Mouse (Mus musculus): Measurements from ENCODE around the gene Prcd. TPM values are rescaled to one million over a fixed set of nuclear protein-coding genes. Genes with fewer than 3 reads are reported as not detected.

The Prcd gene
- polyA plus RNA-seq, 1 experiment from 2014 or later: 0.77 TPM

DNA sequence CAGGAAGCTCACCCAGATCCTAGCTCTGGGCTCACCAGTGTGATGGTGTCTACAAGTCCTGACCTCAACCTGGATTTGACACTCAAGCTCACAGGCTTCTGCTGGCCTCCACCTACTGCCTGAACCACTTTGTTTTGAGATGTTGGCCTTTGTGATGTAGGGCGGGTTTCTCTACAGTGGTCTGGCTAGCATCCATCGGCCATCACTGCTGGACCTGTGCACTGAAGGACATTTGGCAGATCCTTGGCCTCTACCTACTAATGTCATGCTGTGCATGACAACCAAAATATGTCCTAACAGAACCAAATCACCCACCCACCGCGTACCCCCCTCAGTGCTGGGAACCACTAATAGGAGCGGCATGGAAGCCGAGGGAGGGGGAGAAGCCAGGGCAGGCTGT lies 25.8 kb downstream of the Prcd start:
- DNase-seq (ENCODE audit: low spot score): no peak
- Histone ChIP-seq H3K9me3 (replicated peaks) (no peaks in the 10 kb centered on the region), H3K27ac (replicated peaks) (no peak overlapping the region), H3K36me3 (peaks cover 94% of the 10 kb centered on the region), H3K27me3 (ENCODE audit: low read depth, poor library complexity, severe bottlenecking) (no peaks in the 10 kb centered on the region), H3K4me1 (peaks cover 6% of the 10 kb centered on the region; the same call in 1 of the 2 replicates), H3K4me3 (no peak overlapping the region)
- WGBS: 92% methylated on average over 6 of the region's 6 CpGs

DNA sequence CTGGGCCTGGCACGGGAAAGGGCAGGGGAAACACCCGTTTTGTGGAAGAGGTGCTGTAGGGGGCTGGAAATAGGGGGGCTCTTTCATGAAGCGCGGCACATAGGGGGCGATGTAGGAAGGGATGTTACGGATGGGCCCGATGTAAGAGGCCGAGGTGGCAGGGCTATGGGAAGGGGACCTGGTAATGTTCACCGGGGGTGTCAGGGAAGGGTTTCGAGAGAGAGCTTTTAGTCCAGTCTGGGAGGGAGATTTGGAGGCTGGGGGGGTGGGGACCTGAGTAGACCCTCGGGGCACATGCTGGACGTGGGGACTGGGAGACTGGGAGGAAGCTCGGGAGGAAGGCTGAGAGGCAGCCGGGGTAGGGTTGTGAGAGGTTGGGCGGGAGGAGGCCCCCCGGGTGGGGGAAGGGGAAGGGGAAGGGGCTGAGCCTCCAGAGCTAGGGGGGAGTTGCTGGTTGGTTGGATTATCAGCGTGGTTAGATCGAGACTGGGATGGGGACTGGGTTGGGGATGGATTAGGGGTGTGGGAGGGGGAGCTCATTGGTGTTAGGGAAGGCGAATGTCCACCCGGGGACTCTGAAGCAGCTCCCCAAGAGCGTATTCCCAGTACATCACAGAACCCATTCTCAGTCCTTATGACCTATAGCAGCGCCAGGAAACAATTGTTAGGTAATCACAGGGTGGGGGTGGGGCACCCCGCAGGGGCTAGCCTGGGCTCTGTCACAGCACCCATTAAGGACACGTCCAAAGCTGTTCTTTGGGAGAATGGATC lies 27.2 kb downstream of the Prcd start:
- H3K4me1 ChIP-seq: peaks cover 6% of the 10 kb centered on the region; the same call in 1 of the 2 replicates
- DNase-seq (ENCODE audit: low spot score): no peak
- no peaks in the 10 kb centered on the region for H3K9me3 ChIP-seq (replicated peaks)
- H3K27ac ChIP-seq (replicated peaks): 0 out of 2 replicates have a peak overlapping the region, but pooled peaks have one; percentile 28
- no peak overlapping the region for H3K4me3 ChIP-seq
- H3K27me3 ChIP-seq (ENCODE audit: low read depth, poor library complexity, severe bottlenecking): no peaks in the 10 kb centered on the region
- WGBS: 83% methylated on average over 24 of the region's 24 CpGs
- H3K36me3 ChIP-seq: peaks cover 91% of the 10 kb centered on the region

DNA sequence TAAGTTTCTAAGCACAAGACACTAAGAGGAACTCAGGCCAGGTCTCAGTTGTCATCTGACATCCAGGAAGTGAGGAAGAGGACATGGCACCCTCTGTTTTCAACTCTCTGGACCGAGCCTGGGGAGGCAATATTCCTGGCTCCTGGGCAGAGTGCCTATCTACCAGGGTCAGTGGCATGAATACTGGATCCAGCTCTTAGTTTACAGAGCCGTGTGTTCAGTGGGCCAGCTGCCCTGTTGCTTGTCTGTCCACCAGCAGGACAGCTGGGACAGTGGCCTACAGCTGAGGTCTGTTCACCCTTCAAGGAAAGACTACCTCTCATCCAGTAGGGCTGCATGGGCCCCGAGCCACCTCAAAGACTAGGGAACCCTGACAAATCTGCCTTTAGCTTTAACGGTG lies 27.8 kb downstream of the Prcd start:
- 77% methylated on average over 4 of the region's 4 CpGs for WGBS
- H3K36me3 ChIP-seq: peaks cover 91% of the 10 kb centered on the region
- no peak overlapping the region for H3K27ac ChIP-seq (replicated peaks)
- DNase-seq (ENCODE audit: low spot score): no peak
- H3K4me1 ChIP-seq: peaks cover 9% of the 10 kb centered on the region; the same call in 1 of the 2 replicates
- no peaks in the 10 kb centered on the region for H3K9me3 ChIP-seq (replicated peaks)
- H3K4me3 ChIP-seq: no peak overlapping the region
- no peaks in the 10 kb centered on the region for H3K27me3 ChIP-seq (ENCODE audit: low read depth, poor library complexity, severe bottlenecking)

DNA sequence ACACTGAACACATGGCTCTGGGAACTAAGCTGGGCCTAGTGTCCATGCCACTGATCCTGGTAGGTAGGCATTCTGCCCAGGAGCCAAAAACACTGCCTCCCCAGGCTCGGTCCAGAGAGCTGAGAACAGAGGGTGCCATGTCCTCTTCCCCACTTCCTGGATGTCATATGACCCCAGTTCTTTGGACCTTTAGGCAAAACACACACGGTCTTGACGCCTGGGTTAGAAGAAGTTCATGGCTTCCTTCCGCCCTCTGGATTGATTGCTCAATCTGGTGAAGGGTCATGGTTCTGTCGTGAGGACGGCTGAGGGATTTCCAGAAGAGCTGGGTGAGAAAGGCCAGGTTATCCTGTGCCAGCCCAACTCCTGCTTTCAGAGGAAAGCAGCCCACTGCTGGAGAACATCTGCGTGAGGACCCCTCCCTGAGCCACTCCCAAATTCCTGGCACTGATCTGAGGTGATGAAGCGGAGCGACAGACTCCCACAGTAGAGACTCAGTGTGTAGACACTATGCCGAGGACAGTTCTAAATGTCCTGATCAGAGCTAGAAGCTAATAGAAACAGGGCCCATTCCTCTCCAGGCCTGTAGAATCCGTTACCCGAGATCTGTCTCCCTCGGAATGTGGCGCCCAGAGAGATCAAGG lies 29.3 kb downstream of the Prcd start:
- Histone ChIP-seq H3K4me3 (no peak overlapping the region), H3K36me3 (peaks cover 77% of the 10 kb centered on the region), H3K4me1 (peaks cover 9% of the 10 kb centered on the region; the same call in 1 of the 2 replicates), H3K9me3 (replicated peaks) (no peaks in the 10 kb centered on the region), H3K27ac (replicated peaks) (no peak overlapping the region), H3K27me3 (ENCODE audit: low read depth, poor library complexity, severe bottlenecking) (no peaks in the 10 kb centered on the region)
- DNase-seq (ENCODE audit: low spot score): no peak
- WGBS: 90% methylated on average over 14 of the region's 14 CpGs

DNA sequence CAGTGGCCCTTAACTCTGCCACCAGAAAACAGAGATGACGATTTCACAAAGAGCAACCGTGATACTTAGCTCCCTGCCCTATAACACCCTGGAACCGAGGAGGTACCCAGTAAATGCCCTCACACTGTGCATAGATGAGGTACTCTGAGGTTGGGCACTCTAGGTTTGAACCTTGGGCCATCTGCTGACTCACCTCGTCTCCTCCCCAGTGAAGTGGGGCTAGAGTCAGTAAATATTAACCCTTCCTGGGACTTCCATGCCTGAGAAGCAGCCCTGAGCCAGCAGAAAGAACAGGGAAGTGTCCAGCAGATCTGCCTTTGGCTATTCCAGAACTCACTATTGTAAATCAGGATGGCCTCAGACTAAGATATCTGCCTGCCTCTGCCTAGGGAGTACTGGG lies 30.4 kb downstream of the Prcd start:
- H3K36me3 ChIP-seq: peaks cover 65% of the 10 kb centered on the region
- no peaks in the 10 kb centered on the region for H3K9me3 ChIP-seq (replicated peaks)
- H3K27ac ChIP-seq (replicated peaks): no peak overlapping the region
- WGBS: 89% methylated on average over 4 of the region's 4 CpGs
- H3K4me1 ChIP-seq: peaks cover 9% of the 10 kb centered on the region; the same call in 1 of the 2 replicates
- H3K4me3 ChIP-seq: no peak overlapping the region
- no peaks in the 10 kb centered on the region for H3K27me3 ChIP-seq (ENCODE audit: low read depth, poor library complexity, severe bottlenecking)
- no peak for DNase-seq (ENCODE audit: low spot score)

DNA sequence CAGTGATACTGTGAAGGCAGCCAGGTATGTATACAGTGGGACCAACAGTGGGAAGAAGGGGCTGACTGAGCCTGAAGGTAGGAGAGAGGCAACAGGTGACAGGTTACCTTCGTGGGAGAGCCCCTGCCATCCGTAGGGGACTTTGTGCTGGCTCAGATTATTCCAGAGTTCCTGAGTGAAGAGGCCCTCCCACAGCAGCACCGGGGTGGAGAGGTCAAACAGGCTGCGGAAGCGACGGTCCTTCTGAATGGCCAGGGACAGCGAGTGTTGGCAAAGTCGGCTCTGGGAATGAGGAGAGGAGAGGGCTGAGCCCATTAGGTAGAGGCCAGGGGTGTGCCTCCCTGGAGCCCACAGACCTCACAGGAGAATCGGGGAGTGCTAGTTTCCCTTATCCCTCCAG lies 32.4 kb downstream of the Prcd start:
- H3K27ac ChIP-seq (replicated peaks): no peak overlapping the region
- 86% methylated on average over 9 of the region's 9 CpGs for WGBS
- H3K4me1 ChIP-seq: peaks cover 4% of the 10 kb centered on the region
- no peak for DNase-seq (ENCODE audit: low spot score)
- H3K27me3 ChIP-seq (ENCODE audit: low read depth, poor library complexity, severe bottlenecking): no peaks in the 10 kb centered on the region
- H3K36me3 ChIP-seq: peaks cover 47% of the 10 kb centered on the region
- no peak overlapping the region for H3K4me3 ChIP-seq
- H3K9me3 ChIP-seq (replicated peaks): no peaks in the 10 kb centered on the region

DNA sequence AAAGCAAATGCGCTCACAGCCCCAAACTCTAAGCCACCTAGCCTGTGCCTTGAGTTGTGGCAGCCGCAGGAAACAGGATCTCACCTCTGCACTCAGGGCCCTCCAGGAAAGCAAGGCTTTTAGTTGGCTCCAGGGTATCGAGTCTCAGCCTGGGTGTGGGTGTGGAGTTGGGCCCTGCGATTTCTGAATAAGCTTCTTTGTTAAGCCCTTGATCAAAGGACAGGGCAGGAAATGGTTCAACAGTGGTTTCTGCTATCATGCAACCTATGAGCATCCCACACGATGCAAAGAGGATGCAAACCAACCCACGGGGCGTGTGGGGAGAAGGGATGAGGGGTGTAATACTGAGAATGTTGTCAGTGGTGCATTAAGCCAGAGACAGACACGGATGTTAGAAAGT lies 34.6 kb downstream of the Prcd start:
- H3K36me3 ChIP-seq: peaks cover 25% of the 10 kb centered on the region
- no peak for DNase-seq (ENCODE audit: low spot score)
- H3K4me1 ChIP-seq: peaks cover 12% of the 10 kb centered on the region
- no peak overlapping the region for H3K27ac ChIP-seq (replicated peaks)
- peaks cover 8% of the 10 kb centered on the region for H3K27me3 ChIP-seq (ENCODE audit: low read depth, poor library complexity, severe bottlenecking)
- no peak overlapping the region for H3K4me3 ChIP-seq
- WGBS: 80% methylated on average over 8 of the region's 8 CpGs
- H3K9me3 ChIP-seq (replicated peaks): no peaks in the 10 kb centered on the region

DNA sequence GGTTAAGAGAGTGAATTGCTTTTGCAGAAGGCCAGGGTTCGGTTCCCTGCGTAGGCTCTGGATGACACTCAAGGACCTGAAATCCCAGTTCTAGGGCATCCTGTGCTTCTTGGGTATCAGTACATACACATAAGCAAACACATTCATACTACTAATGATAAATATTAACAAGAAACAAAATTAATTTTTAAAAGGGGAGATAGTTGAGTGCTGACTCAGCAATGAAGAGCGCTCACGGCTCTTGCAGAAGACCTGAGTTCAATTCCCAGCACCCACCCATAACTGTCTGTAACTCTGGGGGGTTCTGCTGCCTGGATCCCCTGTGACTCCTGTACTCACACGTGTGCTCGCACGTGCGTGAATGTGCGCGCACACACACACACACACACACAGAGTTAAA lies 36.3 kb downstream of the Prcd start:
- Histone ChIP-seq H3K27ac (replicated peaks) (no peak overlapping the region), H3K4me3 (no peak overlapping the region), H3K36me3 (peaks cover 13% of the 10 kb centered on the region), H3K4me1 (peaks cover 23% of the 10 kb centered on the region), H3K27me3 (ENCODE audit: low read depth, poor library complexity, severe bottlenecking) (peaks cover 25% of the 10 kb centered on the region), H3K9me3 (replicated peaks) (no peaks in the 10 kb centered on the region)
- no peak for DNase-seq (ENCODE audit: low spot score)
- WGBS: 96% methylated on average over 10 of the region's 10 CpGs

DNA sequence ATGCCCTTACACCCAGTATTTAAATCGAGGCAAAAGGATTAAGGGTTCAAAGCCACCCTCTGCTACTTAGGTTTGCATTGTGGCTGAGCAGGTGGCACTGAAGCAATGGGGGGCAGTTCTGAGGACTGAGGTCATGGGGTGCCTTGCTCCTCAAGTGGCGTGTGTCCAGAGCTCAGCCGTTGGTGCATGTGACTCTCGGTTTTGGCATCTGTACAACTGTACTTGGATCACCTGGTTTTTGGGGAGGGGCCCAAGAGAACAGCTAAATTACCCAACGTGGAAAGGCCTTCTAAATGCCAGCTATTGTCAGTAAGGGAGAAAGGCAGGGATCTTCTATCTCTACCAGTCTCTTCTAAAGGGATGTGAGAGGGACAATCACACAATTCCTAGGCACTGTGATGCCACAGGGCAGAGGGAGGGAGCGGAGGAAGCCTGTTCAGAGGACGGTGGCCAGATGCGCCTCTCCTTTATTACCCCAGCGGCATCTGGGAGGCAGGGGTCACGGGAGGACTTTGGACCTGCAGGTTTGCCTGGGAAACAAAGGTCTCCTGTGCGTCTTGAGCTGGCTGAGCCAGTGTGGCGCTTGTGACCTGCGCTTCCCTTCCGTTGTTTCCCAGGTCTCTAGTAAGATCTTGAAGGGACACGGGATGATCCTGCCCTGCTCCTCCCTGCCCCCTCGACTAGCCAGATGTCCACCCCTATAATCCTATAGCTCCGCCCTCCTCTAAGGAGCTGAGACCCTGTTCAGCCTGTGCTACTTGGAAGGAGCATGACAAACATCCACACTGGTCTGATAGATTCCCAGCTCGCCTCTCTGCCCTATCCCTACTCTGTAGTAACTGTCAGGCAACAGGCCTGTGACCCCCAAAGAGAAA lies 37.6 kb downstream of the Prcd start:
- no peak for DNase-seq (ENCODE audit: low spot score)
- 0 out of 2 replicates have a peak overlapping the region, but pooled peaks have one; percentile 35 for H3K27ac ChIP-seq (replicated peaks)
- H3K36me3 ChIP-seq: peaks cover 2% of the 10 kb centered on the region
- peaks cover 38% of the 10 kb centered on the region for H3K27me3 ChIP-seq (ENCODE audit: low read depth, poor library complexity, severe bottlenecking)
- peaks cover 28% of the 10 kb centered on the region for H3K4me1 ChIP-seq
- H3K9me3 ChIP-seq (replicated peaks): no peaks in the 10 kb centered on the region
- no peak overlapping the region for H3K4me3 ChIP-seq
- 42% methylated on average over 18 of the region's 18 CpGs for WGBS

DNA sequence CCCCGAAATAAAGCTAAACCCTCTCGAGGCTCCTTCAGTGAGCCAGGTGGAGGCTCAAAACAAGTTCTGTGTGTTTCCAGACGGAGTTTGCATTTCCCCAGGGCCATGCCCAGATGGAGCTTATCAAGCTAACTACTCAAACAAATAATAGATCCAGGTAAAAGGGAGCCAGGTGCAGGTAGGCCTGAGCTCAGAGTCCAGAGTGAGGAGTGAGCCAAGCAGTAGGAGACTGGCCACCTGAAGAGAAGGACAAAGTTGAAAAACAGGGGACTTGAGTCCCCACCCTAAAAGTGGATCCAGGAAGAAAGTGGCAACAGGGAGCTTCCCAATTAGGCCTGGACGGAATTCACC lies 40.5 kb downstream of the Prcd start:
- Histone ChIP-seq H3K9me3 (replicated peaks) (no peaks in the 10 kb centered on the region), H3K4me1 (peaks cover 28% of the 10 kb centered on the region), H3K4me3 (peak overlapping the region; percentile 55), H3K27ac (replicated peaks) (no peak overlapping the region; the same call in 1 of the 2 replicates), H3K36me3 (no peaks in the 10 kb centered on the region), H3K27me3 (ENCODE audit: low read depth, poor library complexity, severe bottlenecking) (peaks cover 62% of the 10 kb centered on the region)
- no peak for DNase-seq (ENCODE audit: low spot score)
- WGBS: 35% methylated on average over 4 of the region's 4 CpGs

DNA sequence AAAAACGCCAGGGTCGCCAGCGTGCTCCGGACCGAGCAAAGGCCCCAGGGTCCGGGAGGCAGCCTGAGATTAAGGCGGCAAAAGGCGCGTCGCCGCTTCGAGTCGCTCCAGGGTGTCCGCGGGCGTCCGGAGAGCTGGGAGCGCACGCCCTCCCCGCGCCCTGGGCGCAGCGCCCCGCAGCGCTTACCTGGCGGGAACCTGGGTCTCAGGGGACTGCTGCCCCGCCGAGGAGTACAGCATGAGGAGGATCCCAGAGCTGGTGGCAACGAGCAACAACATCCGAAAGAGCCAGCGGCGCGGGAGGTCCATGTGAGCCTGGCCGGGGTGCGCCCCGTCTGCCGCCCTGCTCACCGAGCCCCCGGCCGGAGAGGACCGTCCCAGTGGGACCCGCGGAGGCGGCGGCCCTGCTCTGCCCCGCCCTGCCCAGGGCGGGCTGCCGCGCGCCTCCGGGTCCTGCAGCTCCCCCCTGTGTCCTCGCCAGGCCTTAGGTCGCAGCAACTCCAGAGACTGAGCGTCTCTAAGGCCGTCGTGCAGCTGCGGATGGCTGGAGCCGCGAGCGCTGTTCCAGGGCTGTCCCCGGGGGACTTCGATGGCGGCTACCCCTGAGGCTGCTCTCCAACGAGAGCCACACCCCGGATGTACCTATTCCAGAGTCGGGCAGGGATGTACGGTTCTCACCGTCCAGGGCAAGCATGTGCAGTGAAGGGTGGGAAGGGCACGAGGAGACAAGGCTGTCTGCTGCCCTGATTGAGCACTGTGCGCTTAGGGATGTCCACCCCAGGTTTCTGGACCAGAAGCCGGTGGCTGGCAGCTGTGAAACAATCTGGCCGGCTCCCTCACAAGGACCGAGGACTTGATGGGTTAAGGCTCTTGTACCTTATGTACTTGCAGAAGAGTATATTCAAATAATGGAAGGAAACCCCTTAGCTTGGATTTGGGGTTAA lies 41.2 kb downstream of the Prcd start:
- H3K27ac ChIP-seq (replicated peaks): peak overlapping the region; percentile 64
- peaks cover 28% of the 10 kb centered on the region for H3K4me1 ChIP-seq
- H3K4me3 ChIP-seq: peak overlapping the region; percentile 55
- DNase-seq (ENCODE audit: low spot score): peak; percentile 51
- no peaks in the 10 kb centered on the region for H3K9me3 ChIP-seq (replicated peaks)
- peaks cover 62% of the 10 kb centered on the region for H3K27me3 ChIP-seq (ENCODE audit: low read depth, poor library complexity, severe bottlenecking)
- H3K36me3 ChIP-seq: no peaks in the 10 kb centered on the region
- WGBS: 1% methylated on average over 73 of the region's 73 CpGs

Measured in midbrain, embryonic 10.5 days (tissue).